Mouse (Mus musculus): ENCODE measurements at regions not wholly inside any gene's neighbourhood (a gene's known extent, or its start where the extent isn't known, plus 50 kb on each side); places are given as distances from the start of the nearest gene placed in this dataset.

DNA sequence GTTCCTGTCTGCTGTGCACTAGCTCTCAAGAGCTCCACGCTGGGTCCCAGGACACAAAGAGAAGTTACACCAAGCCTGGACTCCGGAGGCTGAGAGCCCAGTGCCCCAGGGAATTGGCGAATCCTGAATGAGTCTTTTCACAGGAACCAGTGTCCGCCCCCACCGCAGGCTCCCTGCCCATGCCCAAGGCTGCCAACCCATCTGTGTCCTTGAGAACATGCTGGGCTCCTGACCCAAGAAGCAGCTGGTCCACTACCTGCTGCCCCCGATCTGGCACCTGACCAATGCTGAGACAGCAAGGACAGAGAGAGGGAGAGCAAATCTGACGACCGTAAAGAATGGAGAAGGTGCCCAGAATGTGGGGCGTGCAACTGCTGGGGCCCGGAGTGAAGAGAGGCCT lies 85.2 kb upstream of the Cplx2 start:
- DNase-seq (ENCODE audit: low read depth, low spot score), result no peak

DNA sequence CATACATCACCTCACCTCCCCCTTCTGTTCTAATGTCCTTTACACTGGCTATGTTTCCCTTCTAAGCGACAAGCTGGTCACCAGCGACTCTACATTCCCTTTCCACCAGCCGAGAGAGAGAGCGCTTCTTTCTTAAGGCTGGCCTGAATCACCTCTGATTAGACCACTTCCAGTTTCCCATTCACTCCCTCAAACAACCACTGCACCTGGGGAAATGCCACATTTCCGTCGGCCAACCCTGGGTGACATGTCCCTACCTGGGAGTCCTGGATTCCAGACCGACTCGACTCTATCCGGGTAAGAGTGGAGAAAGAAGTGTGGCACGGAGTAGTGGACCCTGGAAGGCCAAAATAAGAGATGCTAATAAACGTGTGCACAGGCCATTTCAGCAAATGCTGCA lies 84.5 kb upstream of the Cplx2 start:
- no peak for DNase-seq (ENCODE audit: low read depth, low spot score)

DNA sequence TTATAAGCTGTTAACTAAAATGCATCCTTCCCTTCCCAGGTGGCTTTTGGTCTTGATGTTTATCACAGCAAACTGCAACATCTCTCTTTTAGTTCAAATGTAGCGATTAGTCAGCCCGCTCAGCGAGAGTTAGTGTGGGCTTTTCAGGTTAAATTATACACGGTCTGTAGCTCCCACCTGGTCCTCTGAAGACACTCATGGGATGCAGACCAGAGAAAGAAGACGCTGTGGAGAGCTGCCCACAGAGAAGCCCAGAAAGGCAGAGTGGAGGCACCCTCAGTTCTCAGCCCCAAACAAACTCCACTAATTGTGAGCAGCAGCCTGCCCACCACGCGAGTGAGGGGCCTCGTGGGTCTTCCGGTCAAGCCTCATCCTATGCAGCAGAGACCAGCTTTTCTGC lies 81.1 kb upstream of the Cplx2 start:
- DNase-seq (ENCODE audit: low read depth, low spot score), result no peak

DNA sequence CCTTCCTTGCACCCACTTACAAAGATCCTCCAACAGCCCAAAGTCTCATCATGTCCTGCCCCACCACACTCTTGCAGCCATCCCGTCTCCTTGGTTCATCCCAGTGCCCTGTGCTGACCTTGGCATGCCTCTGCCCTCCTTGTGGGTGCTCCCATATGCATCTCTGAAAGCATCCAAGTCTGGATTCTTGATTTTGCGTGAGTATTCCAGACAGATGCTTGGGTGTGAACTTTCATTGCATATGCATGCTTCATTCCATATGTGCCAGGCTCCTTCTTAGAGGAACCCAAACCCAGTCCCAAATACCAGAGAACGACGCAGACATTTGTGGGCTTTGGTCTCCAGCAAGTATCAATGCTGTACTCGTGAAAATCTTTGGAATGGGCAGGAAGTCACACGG lies 78.8 kb upstream of the Cplx2 start:
- DNase-seq (ENCODE audit: low read depth, low spot score), result no peak

DNA sequence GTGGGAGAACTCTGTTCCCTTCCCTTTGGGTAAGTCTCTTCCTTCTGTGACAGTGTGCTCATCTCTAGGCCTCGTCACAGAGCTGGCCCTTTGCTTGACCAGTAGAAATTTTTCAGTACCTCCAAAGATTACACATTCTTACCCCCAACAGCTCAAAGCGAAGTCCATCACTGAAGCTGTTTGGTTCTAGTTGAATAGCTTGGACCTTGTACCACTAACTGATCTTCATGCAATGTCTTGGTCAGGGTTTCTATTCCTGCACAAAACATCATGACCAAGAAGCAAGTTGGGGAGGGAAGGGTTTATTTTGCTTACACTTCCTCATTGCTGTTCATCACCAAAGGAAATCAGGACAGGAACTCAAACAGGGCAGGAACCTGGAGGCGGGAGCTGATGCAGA lies 78.1 kb upstream of the Cplx2 start:
- no peak for DNase-seq (ENCODE audit: low read depth, low spot score)

DNA sequence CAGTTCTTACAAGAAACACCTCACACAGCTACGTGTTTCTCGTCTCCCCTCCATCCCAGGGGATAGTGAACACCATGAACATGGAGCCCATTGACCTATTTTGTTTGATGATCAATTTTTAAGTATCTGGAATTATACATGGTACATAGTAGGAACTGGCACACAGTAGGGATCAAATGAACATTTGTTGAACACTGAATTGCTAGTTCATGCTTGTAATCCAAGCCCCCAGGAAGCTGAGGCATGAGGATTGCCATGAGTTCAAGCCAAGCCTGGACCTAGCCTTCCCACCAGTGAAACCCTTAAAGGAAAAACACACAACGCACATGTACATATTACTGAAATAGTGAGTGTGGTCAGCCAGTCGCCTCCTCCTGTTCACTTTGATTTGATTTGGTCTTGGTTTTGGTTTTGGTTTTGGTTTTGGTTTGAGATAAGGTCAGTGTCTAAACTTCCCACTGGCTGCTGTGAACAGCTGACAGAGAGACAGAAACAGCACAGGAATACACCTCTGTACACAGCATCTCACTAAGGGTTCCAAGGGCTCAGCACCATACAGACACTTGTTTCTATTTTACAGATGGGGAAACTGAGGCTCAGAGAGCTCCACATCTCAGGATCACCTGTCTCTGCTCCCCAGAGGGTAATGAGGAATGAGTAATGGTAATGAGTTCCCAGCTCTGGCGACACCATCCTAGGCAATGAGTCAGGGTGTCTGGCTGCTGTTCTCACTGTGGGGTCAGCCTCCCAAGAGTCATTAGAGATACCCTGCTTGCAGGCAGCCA lies 75.5 kb upstream of the Cplx2 start:
- DNase-seq (ENCODE audit: low read depth, low spot score), result no peak

DNA sequence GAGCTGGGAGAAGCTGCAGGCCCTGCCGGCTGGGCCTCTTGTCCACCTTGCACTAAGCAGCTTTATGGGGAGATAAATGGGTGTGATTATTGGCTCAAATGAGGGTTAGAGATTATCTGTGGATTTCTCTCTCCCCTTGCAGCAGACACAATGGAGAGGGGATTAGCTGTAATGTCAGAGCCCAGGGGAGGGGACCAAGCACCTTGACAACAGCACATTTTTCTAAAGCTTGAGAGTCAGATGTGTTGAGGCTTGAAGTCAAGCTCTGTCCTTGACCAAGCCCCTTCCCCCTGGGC lies 74.9 kb upstream of the Cplx2 start:
- no peak for DNase-seq (ENCODE audit: low read depth, low spot score)

DNA sequence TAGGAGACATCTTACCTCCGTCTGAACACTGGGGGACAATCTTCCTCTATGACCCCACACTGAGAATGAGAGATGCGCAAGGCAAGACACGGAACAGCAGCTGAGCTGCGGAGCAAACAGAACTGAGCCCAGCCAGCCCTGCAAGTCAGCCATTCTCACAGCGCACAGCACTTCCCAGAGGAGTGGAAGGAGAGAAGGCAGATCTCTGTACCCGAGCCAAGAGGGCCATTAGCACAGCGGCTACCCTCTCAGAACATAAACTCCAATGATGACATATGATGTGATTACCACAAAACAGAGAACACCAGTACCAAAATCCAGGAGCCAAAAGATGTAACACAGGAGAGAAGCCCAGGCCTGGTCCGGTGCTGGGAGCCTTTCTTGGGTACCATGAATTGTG lies 72.3 kb upstream of the Cplx2 start:
- no peak for DNase-seq (ENCODE audit: low read depth, low spot score)

DNA sequence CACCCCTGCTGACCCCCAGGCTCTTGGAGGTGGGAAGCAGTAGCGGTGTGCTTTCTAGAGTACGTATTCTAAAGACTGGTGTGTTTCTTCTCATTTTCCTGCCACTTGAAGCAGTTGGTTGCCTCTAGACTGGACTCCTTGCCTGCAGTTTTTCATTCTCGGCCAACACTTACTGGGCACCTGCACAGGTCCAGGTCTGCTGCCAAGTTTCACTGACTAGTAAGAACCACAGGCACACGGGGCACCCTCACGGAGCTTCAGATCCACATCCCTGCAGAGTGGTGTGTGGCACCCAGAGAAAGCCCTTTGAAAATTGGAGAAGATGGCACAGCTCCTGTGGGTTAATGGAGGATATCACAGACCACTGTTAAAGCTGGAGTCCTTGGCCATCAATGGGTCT lies 71.9 kb upstream of the Cplx2 start:
- DNase-seq (ENCODE audit: low read depth, low spot score), result no peak

DNA sequence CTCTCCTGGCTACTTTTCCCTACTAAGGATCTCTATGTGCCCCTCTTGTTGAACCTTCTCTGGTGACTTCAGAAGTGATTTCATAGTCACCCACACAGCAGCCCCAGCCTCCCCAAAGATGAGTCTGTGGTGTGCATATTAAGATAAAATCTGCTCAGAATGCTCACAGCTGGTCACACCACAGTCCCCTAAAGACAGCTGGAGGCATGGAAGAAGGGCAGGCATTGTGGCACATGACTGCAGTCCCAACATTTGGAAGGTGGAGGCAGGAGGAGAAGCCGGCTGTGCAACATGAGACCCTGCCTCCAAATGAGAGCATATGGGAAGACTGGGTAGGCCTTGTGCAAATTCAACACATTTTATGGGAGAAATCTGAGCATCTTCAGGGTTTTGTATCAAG lies 70.0 kb upstream of the Cplx2 start:
- no peak for DNase-seq (ENCODE audit: low read depth, low spot score)

DNA sequence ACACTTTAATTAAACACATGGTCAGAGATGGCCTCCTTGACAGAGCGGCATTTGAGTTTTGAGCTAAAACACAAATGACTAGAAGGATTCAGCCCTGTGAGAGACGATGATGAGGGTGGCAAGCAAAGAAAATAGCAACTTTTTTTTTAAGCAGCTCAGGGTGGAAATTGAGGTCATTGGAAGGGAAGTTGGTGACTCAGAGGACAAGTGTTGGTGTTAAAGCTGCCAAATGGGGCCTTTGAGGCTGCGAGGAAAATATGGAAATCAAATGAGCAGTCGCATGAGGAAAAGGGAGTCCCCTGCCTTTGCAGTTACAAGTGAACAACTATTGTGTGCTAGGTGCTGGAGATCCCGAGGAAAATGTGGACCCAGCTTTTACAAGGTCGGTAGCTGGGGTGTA lies 69.5 kb upstream of the Cplx2 start:
- DNase-seq (ENCODE audit: low read depth, low spot score), result no peak

DNA sequence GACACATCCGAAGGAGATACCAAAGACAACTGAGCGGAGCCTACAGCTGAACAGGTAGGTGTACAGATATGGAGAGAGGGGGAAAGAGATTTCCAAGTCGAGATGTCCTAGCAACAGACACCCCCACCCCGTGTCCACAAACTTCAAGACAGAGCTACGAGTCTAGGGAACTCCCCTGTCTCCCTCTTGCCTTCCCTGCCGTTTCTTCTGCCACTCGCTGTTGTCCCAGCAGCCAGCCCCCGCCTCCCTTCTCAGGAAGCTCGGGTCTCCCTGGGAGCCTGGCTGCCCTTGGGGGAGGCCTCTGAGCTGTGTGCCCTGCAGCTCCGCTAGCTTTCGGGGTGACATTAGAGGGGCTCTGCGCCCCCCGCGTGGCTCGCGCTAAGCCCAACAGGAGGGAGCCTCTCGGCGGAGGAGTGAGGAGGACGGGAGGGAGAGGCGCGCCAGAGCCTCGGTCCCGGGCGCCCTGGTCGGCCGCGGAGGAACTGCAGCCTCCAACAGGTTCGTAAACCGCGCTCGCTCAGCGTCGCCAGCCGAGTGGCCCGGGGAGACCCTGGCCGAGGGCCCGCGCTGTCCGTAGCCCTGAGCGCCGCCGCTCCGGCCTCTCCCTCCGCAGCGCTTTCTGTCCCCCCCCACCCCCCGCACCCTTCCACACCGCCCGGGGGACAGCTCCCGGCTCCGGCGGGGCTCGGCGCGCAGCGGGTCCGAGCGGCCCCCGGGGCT lies 68.6 kb upstream of the Cplx2 start:
- DNase-seq (ENCODE audit: low read depth, low spot score), result peak; percentile 2

DNA sequence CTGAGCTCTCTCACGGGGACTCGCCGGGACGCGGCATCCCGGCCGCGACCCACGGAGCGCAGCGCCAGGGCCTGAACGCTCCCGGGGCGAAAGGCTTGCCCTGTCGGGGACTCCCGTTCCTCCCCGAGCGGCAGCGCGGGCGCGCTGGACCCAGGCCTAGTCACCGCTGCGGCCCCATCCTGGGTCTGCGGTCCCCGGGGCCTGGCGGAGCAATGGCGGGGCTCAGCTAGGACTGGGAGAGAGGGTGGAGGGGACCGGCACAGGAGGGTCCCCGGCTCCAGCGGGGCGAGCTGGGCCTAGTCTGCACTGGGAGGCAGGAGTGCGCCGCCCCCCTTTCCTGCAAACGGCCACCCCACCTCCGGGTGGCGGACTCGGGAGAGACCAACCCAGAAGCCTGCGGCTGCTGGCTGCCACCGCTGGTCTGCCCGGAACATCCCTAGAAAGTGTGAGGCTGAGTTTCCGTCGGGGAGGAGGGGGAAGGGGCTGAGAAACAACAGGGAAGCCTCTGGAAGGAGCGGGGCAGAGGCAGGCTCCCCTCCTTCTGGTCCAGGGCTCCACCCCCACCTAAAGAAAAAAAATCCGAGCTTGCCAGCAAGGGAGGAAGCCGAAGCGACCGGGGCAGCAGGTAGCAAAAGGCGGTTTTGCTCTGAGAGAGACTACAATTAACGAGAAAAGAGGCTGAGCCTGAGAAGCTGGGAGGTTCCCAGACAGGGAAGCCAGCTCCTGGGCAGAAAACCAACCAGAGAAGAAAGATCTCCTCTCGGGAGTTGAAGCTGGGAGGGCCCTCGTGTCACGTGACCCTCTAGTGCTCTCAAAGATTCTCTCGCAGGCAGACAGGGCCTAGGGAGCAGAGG lies 67.9 kb upstream of the Cplx2 start:
- peak; percentile 3 for DNase-seq (ENCODE audit: low read depth, low spot score)

DNA sequence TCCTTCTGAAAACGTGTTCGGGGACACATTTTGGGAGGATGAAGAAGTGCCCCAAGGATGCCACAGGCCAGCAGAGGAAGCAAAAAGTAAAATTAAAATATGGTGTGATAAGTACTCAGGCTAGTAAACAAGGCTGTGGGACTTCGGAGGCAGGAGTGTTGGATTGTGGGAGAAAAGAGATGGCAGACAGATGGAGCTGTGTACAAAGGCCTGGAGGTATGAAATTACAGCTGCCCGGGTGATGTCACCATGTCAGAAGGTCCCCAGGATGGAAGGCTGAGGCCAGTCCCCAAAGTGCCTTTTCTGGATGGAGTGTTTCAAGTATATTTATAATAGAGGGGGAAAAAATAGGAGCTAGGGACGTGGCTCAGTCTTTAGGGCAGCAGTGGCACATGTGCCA lies 66.9 kb upstream of the Cplx2 start:
- no peak for DNase-seq (ENCODE audit: low read depth, low spot score)

DNA sequence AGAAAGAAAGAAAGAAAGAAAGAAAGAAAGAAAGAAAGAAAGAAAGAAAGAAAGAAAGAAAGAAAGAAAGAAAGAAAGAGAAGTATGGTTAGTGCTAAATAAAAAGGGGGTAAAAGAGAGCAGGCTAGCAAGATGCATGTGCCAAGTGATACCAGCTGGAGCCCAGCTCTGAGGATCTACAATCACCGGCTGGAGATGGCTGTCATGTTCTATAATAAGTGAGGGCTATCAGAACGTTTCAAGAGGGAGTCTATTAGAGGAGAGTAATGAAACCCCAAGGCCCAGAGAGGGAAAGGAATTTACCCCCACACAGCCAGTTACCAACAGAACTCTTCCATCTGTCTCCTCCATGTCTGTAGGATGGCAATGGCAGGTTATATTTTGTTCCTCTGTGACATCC lies 62.6 kb upstream of the Cplx2 start:
- DNase-seq (ENCODE audit: low read depth, low spot score), result no peak

DNA sequence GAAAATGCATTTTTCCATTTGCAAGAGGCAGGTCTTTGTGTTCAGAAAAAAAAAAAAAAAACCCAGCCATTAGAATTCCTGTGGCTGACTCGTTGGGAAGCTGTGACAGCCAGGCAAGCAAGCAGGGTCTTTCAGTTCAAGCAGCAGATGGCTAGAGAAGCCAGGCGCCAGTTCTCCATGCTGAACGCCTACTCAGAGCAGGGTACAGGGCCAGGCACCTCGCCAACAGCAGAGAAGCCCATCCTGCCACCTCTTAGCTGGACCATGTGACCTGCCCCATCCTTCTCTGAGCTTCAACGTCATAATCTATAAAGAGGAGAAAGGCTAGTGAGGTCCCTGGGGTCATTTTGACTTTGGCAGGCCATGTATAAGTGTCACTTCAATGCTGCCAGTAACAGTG lies 61.8 kb upstream of the Cplx2 start:
- DNase-seq (ENCODE audit: low read depth, low spot score), result no peak

DNA sequence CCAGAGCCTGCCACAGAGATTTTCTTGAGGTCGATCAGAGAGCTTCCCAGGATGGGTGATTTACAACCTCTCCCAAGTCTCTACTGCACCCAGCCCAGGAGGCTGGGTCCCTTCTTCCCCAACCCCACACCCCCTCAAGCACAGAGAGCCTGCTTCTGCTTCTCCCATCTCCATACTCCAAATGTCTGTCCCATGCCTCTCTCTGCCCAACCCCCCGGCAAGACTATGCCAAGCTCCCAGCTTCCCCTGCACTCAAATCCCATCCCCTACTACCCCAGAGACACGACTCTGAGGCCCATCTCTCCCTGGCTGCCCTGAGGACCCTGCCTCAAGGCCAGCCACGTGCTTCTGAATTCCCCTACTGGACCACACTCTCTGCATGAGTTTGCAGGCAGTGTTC lies 61.0 kb upstream of the Cplx2 start:
- no peak for DNase-seq (ENCODE audit: low read depth, low spot score)

DNA sequence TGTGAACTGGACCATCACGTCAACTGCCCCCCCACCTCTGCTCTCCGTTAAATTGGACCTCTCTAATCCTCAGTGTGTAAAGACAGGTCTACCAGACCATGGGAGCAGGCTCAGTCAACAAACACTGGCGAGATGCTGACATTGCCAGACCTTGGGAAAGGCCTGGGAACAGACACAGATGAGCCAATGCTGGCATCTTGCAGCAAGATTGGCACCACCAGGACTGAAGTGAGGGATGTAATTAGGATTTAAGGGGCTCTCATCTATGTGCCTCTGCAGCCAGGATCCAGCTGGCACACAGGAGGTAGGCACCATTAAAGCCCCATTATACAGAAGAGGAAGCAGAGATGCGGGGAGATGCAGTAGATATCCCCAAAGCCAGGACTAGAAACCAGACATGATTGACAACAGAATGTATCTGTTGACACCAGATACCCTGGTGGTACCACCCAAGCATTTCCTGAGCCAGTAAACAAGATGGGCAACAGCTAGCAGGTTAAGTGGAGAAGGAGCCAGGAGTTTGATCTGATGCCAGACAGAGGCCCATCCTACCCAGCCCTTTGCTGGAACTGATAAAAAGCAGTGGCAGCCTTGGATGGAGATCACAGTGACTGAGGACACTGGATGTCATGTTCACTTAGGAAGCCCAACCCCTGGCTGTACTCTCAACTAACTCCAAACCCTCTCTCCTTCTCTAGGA lies 59.7 kb upstream of the Cplx2 start:
- no peak for DNase-seq (ENCODE audit: low read depth, low spot score)

DNA sequence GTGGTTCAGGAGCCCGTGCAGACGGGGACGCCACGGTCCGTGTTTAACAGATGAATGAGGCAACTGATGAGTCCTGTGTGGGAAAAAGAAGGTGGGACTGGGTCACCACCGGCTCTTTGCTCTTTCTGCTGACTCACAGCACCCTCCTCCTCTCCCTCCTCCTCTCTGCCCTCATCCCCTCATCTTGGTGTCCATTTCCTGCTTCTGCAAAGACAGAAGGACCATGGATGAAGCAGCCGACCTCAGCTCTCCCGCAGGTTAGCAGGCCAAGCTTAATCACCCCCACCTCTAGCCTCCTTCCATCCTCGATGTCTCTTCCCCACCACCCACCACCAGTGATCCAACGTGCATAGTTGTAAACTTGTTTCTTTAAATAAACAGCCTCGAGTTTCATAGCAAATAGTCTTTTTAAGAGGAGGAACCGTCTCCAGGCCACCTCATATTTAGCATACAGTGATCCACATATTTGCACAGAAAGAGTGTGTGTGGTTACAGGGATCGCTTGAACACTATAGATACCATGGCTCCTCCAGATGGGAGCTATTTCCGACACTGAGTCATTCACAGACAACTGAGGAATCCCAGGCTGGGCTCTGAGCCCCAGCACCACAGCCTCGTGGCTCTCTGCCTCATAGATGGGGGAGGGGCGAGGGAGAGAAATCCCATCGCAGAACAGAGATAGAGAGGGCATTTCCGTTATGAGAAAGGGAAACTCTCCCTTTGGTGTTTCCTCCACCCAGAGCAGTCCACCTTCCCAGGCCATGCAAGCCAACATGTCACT lies 58.6 kb upstream of the Cplx2 start:
- DNase-seq (ENCODE audit: low read depth, low spot score), result no peak

DNA sequence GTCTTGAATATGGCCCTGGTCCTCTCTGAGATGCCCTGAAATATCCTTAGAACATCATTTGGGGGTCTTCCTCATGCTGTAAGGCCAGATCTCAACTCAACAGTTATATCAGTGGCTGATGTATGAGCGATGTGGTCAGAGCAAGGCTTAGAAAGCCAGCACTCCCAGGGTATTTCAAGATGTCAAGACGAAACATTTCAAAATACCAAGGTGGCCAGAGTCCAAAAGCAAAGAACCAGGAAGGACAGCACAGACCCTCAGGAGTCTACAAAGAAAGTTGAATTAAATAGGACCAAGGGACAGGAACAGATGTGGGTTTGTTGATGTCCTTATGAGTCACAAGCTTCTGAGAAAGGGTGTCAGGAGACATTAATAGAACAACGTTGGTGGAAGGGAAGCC lies 55.8 kb upstream of the Cplx2 start:
- no peak for DNase-seq (ENCODE audit: low read depth, low spot score)

DNA sequence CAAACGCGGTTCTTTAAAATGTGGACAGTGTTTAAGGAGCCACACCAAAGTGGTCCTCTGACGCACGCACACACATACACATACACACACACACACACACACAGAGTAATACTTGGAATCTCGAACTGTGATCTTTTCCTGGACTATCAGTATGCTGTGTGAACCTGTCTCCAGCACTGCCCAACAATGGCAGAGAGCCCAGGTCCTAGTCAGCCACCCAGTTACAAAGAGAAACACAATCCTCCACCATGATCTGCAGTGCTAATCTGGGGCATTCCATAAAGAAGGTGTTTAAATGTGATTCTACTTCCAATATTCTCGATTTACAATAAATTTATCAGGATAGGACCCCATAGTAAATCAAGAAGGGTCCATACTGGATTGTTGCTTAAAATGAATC lies 54.2 kb upstream of the Cplx2 start:
- DNase-seq (ENCODE audit: low read depth, low spot score), result no peak

All from CD4-positive, CD25-positive, alpha-beta regulatory T cell, adult 2 months (primary cell).